Mouse (Mus musculus) forebrain, embryonic 12.5 days (tissue): ENCODE data around the gene Cadm1. TPM values are rescaled to one million over a fixed set of nuclear protein-coding genes. Genes with fewer than 3 reads are reported as not detected.

Source experiments
- ATAC-seq: fragments of 200-750 bp; cut with Nextera tagmentation; 2 replicates; pipeline ENCODE4 v1.8.0; 2017; ENCODE audit warnings: moderate TSS enrichment; ENCODE audit not compliant: low FRiP score
- H3K27ac ChIP-seq: fragments of 300-500 bp; sonication (generic); 2 replicates; pipeline ENCODE4 v1.5.1; 2016; ENCODE audit warnings: mild to moderate bottlenecking
- H3K27me3 ChIP-seq: fragments of 300-500 bp; sonication (generic); 2 replicates; pipeline ENCODE4 v1.6.1; 2016; ENCODE audit warnings: mild to moderate bottlenecking
- H3K36me3 ChIP-seq: fragments of 300-500 bp; sonication (generic); replicated peaks from 2 replicates; pipeline ENCODE4 v1.6.1; 2016; ENCODE audit warnings: mild to moderate bottlenecking
- H3K4me1 ChIP-seq: fragments of 300-500 bp; sonication (generic); 2 replicates; pipeline ENCODE4 v1.6.1; 2016
- H3K4me2 ChIP-seq: fragments of 300-500 bp; sonication (generic); 2 replicates; pipeline ENCODE4 v1.6.1; 2016; ENCODE audit warnings: mild to moderate bottlenecking, moderate library complexity
- H3K4me3 ChIP-seq: fragments of 300-500 bp; sonication (generic); replicated peaks from 2 replicates; pipeline ENCODE4 v1.5.1; 2016; ENCODE audit warnings: mild to moderate bottlenecking
- H3K9ac ChIP-seq: fragments of 300-500 bp; sonication (generic); 2 replicates; pipeline ENCODE4 v1.6.1; 2016; ENCODE audit warnings: mild to moderate bottlenecking
- H3K9me3 ChIP-seq: fragments of 300-500 bp; sonication (generic); 2 replicates; pipeline ENCODE4 v1.6.1; 2016
- WGBS: fragments of 180-500 bp; shearing (Covaris S2); methylation state at CpG from one replicate; pipeline ENCODE4 v1.1.7; 2016; 5-methylcytosine and 5-hydroxymethylcytosine counted together
- polyA plus RNA-seq: library from polyadenylated mRNA; unstranded; fragments of >200 nt; fragmentation: Nextera tagmentation; extraction: Ambion mirVana; gene quantifications from 2 replicates; pipeline ENCODE4 v1.2.1, GENCODE M21; 2016

Cadm1 gene
- polyA plus RNA-seq, 1 experiment from 2014 or later: 99.8 TPM

- H3K9ac ChIP-seq: no peak overlapping the region
- 0 out of 2 replicates have a peak, but pooled peaks cover 4% of the 10 kb centered on the region for H3K9me3 ChIP-seq
- H3K4me3 ChIP-seq: no peak overlapping the region
- no peak for ATAC-seq
- no peak overlapping the region for H3K27ac ChIP-seq
- H3K4me1 ChIP-seq: peaks cover 16% of the 10 kb centered on the region
- WGBS: 94% methylated on average over 3 of the region's 3 CpGs
- no peaks in the 10 kb centered on the region for H3K27me3 ChIP-seq
- H3K36me3 ChIP-seq: no peaks in the 10 kb centered on the region
- H3K4me2 ChIP-seq: no peak overlapping the region
Observed at GRCm38 (mm10) chr9:47560726-47561125, 30.8 kb downstream of the Cadm1 start.

DNA sequence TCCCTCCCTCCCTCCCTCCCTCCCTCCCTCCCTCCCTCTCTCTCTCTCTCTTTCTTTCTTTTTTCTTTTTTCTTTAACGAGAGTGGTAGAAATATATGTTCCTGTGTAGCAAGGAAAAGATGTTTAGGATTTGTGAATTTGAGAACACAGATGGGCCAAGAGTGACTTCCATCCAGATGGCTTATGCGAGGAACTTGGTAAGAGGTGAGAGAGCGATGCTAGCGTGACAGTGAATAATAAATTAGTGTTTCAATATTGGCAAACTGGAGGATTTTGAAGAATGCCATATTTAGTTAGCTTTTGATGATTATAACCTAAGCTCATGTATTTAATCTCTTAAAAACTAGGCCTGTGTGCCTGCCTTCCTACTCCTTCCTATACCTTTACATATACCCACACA is 31.6 kb downstream of the Cadm1 start:
- 90% methylated on average over 4 of the region's 4 CpGs for WGBS
- H3K4me1 ChIP-seq: peaks cover 12% of the 10 kb centered on the region
- no peak overlapping the region for H3K27ac ChIP-seq
- no peaks in the 10 kb centered on the region for H3K27me3 ChIP-seq
- no peaks in the 10 kb centered on the region for H3K36me3 ChIP-seq
- H3K4me2 ChIP-seq: no peak overlapping the region
- 0 out of 2 replicates have a peak, but pooled peaks cover 4% of the 10 kb centered on the region for H3K9me3 ChIP-seq
- ATAC-seq: no peak
- H3K4me3 ChIP-seq: no peak overlapping the region
- H3K9ac ChIP-seq: no peak overlapping the region

GRCm38 (mm10) chr9:47565088-47565487 is 35.1 kb downstream of the Cadm1 start:
- no peak for ATAC-seq
- 68% methylated on average over 5 of the region's 5 CpGs for WGBS
- no peaks in the 10 kb centered on the region for H3K36me3 ChIP-seq
- H3K27me3 ChIP-seq: no peaks in the 10 kb centered on the region
- H3K27ac ChIP-seq: no peak overlapping the region
- H3K4me3 ChIP-seq: no peak overlapping the region
- 0 out of 2 replicates have a peak, but pooled peaks cover 4% of the 10 kb centered on the region for H3K9me3 ChIP-seq
- H3K4me2 ChIP-seq: no peak overlapping the region
- H3K9ac ChIP-seq: no peak overlapping the region
- H3K4me1 ChIP-seq: peaks cover 30% of the 10 kb centered on the region

- H3K9ac ChIP-seq: no peak overlapping the region
- no peak overlapping the region for H3K4me2 ChIP-seq
- no peaks in the 10 kb centered on the region for H3K9me3 ChIP-seq
- no peaks in the 10 kb centered on the region for H3K27me3 ChIP-seq
- H3K4me1 ChIP-seq: peaks cover 35% of the 10 kb centered on the region
- 63% methylated on average over 6 of the region's 6 CpGs for WGBS
- H3K27ac ChIP-seq: no peak overlapping the region
- no peak overlapping the region for H3K4me3 ChIP-seq
- ATAC-seq: no peak
- no peaks in the 10 kb centered on the region for H3K36me3 ChIP-seq
Observed at GRCm38 (mm10) chr9:47567873-47568272, 37.9 kb downstream of the Cadm1 start.

GRCm38 (mm10) chr9:47570184-47570583 is 40.2 kb downstream of the Cadm1 start:
- Histone ChIP-seq H3K4me3 (no peak overlapping the region), H3K9me3 (no peaks in the 10 kb centered on the region), H3K27ac (no peak overlapping the region), H3K36me3 (no peaks in the 10 kb centered on the region), H3K9ac (no peak overlapping the region), H3K4me1 (peaks cover 35% of the 10 kb centered on the region), H3K27me3 (no peaks in the 10 kb centered on the region), H3K4me2 (no peak overlapping the region)
- WGBS: 84% methylated on average over 4 of the region's 4 CpGs
- ATAC-seq: no peak

DNA sequence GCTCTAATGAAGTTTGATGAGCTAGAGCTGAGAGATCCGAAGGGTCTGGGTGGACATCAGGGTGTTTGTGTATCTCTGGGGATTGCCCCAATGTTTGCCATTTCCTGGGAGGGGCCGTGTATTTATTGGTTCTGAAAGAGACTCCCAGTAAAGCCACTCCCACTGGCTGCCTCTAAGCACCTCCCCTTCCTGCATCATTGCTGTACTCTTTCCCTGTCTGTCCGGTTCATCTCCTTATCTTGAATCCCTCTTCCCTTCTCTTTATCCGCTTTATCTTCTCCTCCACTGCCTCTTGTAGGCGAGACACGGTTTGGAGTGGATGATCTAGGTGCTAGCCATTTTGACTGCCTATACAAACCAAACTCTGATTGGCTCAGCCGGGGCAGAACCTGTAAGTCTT is 41.5 kb downstream of the Cadm1 start:
- H3K4me3 ChIP-seq: no peak overlapping the region
- H3K9me3 ChIP-seq: no peaks in the 10 kb centered on the region
- H3K36me3 ChIP-seq: no peaks in the 10 kb centered on the region
- H3K4me1 ChIP-seq: peaks cover 45% of the 10 kb centered on the region
- H3K4me2 ChIP-seq: no peak overlapping the region
- WGBS: 85% methylated on average over 7 of the region's 7 CpGs
- ATAC-seq: no peak
- no peak overlapping the region for H3K27ac ChIP-seq
- H3K27me3 ChIP-seq: no peaks in the 10 kb centered on the region
- H3K9ac ChIP-seq: no peak overlapping the region

DNA sequence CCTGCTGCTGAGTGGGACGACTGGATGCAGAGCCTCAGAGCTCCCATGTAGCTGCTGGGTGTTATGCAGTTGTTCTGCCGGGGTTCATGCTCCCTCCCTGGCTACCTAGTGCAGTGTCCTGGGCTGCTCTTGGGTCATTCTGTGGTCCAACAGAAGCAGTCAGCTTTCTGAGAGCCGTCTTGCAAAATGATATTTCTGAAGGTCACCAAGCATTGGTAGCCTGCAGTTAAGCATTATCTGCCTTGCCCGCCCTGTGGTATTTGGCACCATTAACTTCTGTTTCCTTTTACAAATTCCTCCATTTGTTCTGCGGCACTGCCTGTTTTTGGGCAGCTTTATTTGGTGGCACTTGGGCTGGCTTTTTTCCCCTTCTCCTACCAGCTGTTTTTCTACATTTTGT is 42.2 kb downstream of the Cadm1 start:
- Histone ChIP-seq H3K4me3 (no peak overlapping the region), H3K36me3 (no peaks in the 10 kb centered on the region), H3K9ac (no peak overlapping the region), H3K4me2 (no peak overlapping the region), H3K9me3 (no peaks in the 10 kb centered on the region), H3K4me1 (peaks cover 41% of the 10 kb centered on the region), H3K27ac (no peak overlapping the region), H3K27me3 (no peaks in the 10 kb centered on the region)
- ATAC-seq: no peak
- WGBS: 86% methylated on average over 5 of the region's 5 CpGs

GRCm38 (mm10) chr9:47573456-47573855 is 43.5 kb downstream of the Cadm1 start:
- peaks cover 29% of the 10 kb centered on the region for H3K4me1 ChIP-seq
- no peak for ATAC-seq
- no peak overlapping the region for H3K27ac ChIP-seq
- H3K36me3 ChIP-seq: no peaks in the 10 kb centered on the region
- 81% methylated on average over 7 of the region's 7 CpGs for WGBS
- no peak overlapping the region for H3K4me3 ChIP-seq
- H3K4me2 ChIP-seq: no peak overlapping the region
- H3K9ac ChIP-seq: no peak overlapping the region
- no peaks in the 10 kb centered on the region for H3K27me3 ChIP-seq
- H3K9me3 ChIP-seq: no peaks in the 10 kb centered on the region

- WGBS: 69% methylated on average over 7 of the region's 7 CpGs
- no peak overlapping the region for H3K4me2 ChIP-seq
- H3K4me3 ChIP-seq: no peak overlapping the region
- no peak overlapping the region for H3K9ac ChIP-seq
- no peaks in the 10 kb centered on the region for H3K36me3 ChIP-seq
- ATAC-seq: no peak
- H3K9me3 ChIP-seq: no peaks in the 10 kb centered on the region
- H3K4me1 ChIP-seq: peaks cover 25% of the 10 kb centered on the region
- H3K27me3 ChIP-seq: no peaks in the 10 kb centered on the region
- H3K27ac ChIP-seq: no peak overlapping the region
Observed at GRCm38 (mm10) chr9:47574710-47575414, 44.9 kb downstream of the Cadm1 start.

GRCm38 (mm10) chr9:47575764-47576163 is 45.8 kb downstream of the Cadm1 start:
- H3K36me3 ChIP-seq: no peaks in the 10 kb centered on the region
- peaks cover 18% of the 10 kb centered on the region for H3K4me1 ChIP-seq
- 30% methylated on average over 11 of the region's 11 CpGs for WGBS
- no peaks in the 10 kb centered on the region for H3K27me3 ChIP-seq
- H3K4me3 ChIP-seq: no peak overlapping the region
- no peak overlapping the region for H3K9ac ChIP-seq
- H3K4me2 ChIP-seq: no peak overlapping the region
- H3K9me3 ChIP-seq: no peaks in the 10 kb centered on the region
- 0 out of 2 replicates have a peak, but pooled peaks have one; percentile 36 for ATAC-seq
- H3K27ac ChIP-seq: 0 out of 2 replicates have a peak overlapping the region, but pooled peaks have one; percentile 31

DNA sequence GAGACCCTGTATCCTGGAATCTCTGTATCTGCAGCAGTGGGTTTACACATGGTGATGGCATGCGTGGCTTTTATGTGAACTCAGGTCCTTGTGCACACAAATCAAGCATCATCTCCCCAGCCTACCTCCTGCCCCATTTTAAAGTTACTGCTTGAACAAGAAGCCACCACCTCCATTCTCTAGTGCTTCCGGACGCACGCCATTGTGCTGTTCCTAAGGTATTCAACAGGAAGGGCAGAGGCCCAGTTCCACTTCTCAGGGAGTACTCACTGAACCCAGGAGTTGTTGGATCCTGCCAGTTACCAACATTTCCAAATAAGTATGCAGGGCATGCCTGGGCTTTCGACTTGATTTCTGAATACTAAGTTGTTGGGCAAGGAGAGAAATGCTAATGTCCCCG is 49.5 kb downstream of the Cadm1 start:
- no peaks in the 10 kb centered on the region for H3K9me3 ChIP-seq
- H3K4me3 ChIP-seq: no peak overlapping the region
- ATAC-seq: no peak
- no peaks in the 10 kb centered on the region for H3K27me3 ChIP-seq
- WGBS: 89% methylated on average over 6 of the region's 6 CpGs
- H3K4me2 ChIP-seq: no peak overlapping the region
- H3K27ac ChIP-seq: no peak overlapping the region
- no peak overlapping the region for H3K9ac ChIP-seq
- H3K4me1 ChIP-seq: peaks cover 20% of the 10 kb centered on the region
- no peaks in the 10 kb centered on the region for H3K36me3 ChIP-seq

- 82% methylated on average over 6 of the region's 6 CpGs for WGBS
- ATAC-seq: no peak
- no peaks in the 10 kb centered on the region for H3K9me3 ChIP-seq
- H3K9ac ChIP-seq: no peak overlapping the region
- H3K36me3 ChIP-seq: no peaks in the 10 kb centered on the region
- H3K4me3 ChIP-seq: no peak overlapping the region
- H3K27me3 ChIP-seq: no peaks in the 10 kb centered on the region
- H3K4me2 ChIP-seq: no peak overlapping the region
- no peak overlapping the region for H3K27ac ChIP-seq
- peaks cover 17% of the 10 kb centered on the region for H3K4me1 ChIP-seq
Observed at GRCm38 (mm10) chr9:47581576-47582365, 51.8 kb downstream of the Cadm1 start.
